Mouse (Mus musculus): ENCODE measurements around the gene Sct.

DNA sequence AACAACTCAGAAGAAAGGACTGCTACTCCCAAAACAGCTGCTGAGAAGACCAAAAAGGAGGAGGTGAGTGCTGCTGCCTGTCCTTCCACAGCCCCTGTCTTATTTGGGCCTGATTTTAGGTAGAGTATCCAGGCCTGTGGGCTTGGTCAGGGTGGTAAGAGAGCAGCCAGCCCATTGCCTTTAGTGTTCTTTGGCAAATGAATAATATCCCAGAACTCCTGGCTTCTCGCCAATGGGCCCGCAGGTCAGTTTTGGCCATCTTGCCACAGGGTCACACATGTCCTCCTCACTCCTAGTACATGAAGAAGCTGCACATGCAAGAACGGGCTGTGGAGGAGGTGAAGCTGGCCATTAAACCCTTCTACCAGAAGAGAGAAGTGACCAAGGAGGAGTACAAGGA, 17.5 kb downstream of the Sct start:
- TF ChIP-seq POLR2A (IDR thresholded peaks at IDR 0.05; ENCODE audit: insufficient read depth, low read depth, low read length) (no peak), CTCF (IDR thresholded peaks at IDR 0.05) (no peak)
